Mouse (Mus musculus) heart, adult 2 months (tissue): Measurements from ENCODE around the gene Myh14. TPM values are rescaled to one million over a fixed set of nuclear protein-coding genes. Genes with fewer than 3 reads are reported as not detected.

Experiments
- DNase-seq, 2 experiments: peaks; one replicate each; pipeline ENCODE4 v3.0.0; 2021
- H3K27ac ChIP-seq: fragments of 200-600 bp; 2 replicates; pipeline ENCODE4 v1.8.1; 2022
- H3K27me3 ChIP-seq: fragments of 200-500 bp; 2 replicates; pipeline ENCODE4 v1.6.1; 2012; ENCODE audit warnings: mild to moderate bottlenecking, low read length, inconsistent platforms, mixed read lengths; ENCODE audit not compliant: control insufficient read depth, insufficient read depth
- H3K36me3 ChIP-seq: fragments of 200-500 bp; 2 replicates; pipeline ENCODE4 v1.6.1; 2012; ENCODE audit warnings: low read length, inconsistent platforms; ENCODE audit not compliant: control insufficient read depth, insufficient read depth
- H3K4me1 ChIP-seq: fragments of 200-500 bp; 2 replicates; pipeline ENCODE4 v1.6.1; 2011; ENCODE audit warnings: low read length; ENCODE audit not compliant: control insufficient read depth, insufficient read depth
- H3K4me3 ChIP-seq: fragments of 200-600 bp; 2 replicates; pipeline ENCODE4 v1.8.1; 2022
- H3K79me2 ChIP-seq: fragments of 200-500 bp; replicated peaks from 2 replicates; pipeline ENCODE4 v1.6.1; 2012; ENCODE audit warnings: mild to moderate bottlenecking, inconsistent platforms, low read length, moderate library complexity, mixed read lengths; ENCODE audit not compliant: control insufficient read depth, insufficient read depth
- H3K9ac ChIP-seq: fragments of 200-500 bp; 2 replicates; pipeline ENCODE4 v1.6.1; 2012; ENCODE audit warnings: low read depth, mild to moderate bottlenecking, control low read depth, inconsistent platforms, low read length, mixed read lengths
- CTCF ChIP-seq: fragments of 200-600 bp; IDR thresholded peaks from 2 replicates; pipeline ENCODE4 v1.8.1; 2022; ENCODE audit warnings: antibody characterized with exemption, mild to moderate bottlenecking, moderate library complexity
- EP300 ChIP-seq: fragments of 200-500 bp; IDR thresholded peaks from 2 replicates; pipeline ENCODE4 v1.6.1; 2011; ENCODE audit warnings: low read depth, low read length, control low read depth; ENCODE audit not compliant: insufficient read depth
- POLR2A ChIP-seq: fragments of 200-500 bp; IDR thresholded peaks from 2 replicates; pipeline ENCODE4 v1.6.1; 2011; ENCODE audit warnings: mild to moderate bottlenecking, low read depth, low read length, control low read depth; ENCODE audit not compliant: insufficient read depth
- WGBS: fragments of 180-500 bp; shearing (Covaris S2); methylation state at CpG from one replicate; pipeline ENCODE4 v1.1.7; 2018; 5-methylcytosine and 5-hydroxymethylcytosine counted together
- intact Hi-C: fragments of 180-260 bp; cut with DNase I; formaldehyde crosslinking; loops from one replicate; pipeline ENCODE4 v1.15.1; 2025
- polyA plus RNA-seq: library from polyadenylated mRNA; depleted of rRNA; stranded (reverse); fragments of >200 nt; gene quantifications from 2 replicates; pipeline ENCODE4 v1.2.3, GENCODE M21; 2012
- total RNA-seq, 2 experiments: library from RNA; stranded (reverse); gene quantifications; 2 replicates each; pipeline ENCODE4 v1.2.3; 2021

Myh14 gene
- total and polyA plus RNA-seq, 3 experiments = 23.1 to 96.6 (median 79.4) TPM

GRCm38 (mm10) chr7:44638663-44639062 lies 32.0 kb downstream of the Myh14 start:
- TF ChIP-seq POLR2A (no peak), CTCF (no peak), EP300 (no peak)
- intact Hi-C loops = no loop called here
- no peak overlapping the region for H3K9ac ChIP-seq
- H3K4me1 ChIP-seq = no peaks in the 10 kb centered on the region
- no peaks in the 10 kb centered on the region for H3K79me2 ChIP-seq
- no peak for DNase-seq
- no peak overlapping the region for H3K27ac ChIP-seq
- H3K36me3 ChIP-seq = no peaks in the 10 kb centered on the region
- H3K27me3 ChIP-seq = no peaks in the 10 kb centered on the region; the same call in 1 of the 2 replicates
- 28% methylated on average over 16 of the region's 16 CpGs for WGBS
- no peak overlapping the region for H3K4me3 ChIP-seq

- H3K4me3 ChIP-seq = no peak overlapping the region
- intact Hi-C loops = no loop called here
- H3K27me3 ChIP-seq = no peaks in the 10 kb centered on the region; the same call in 1 of the 2 replicates
- no peaks in the 10 kb centered on the region for H3K36me3 ChIP-seq
- no peaks in the 10 kb centered on the region for H3K79me2 ChIP-seq
- no peak for TF ChIP-seq POLR2A
- no peak for TF ChIP-seq CTCF
- TF ChIP-seq EP300 = no peak
- no peak for DNase-seq
- WGBS = 81% methylated on average over 9 of the region's 9 CpGs
- H3K27ac ChIP-seq = no peak overlapping the region
- no peak overlapping the region for H3K9ac ChIP-seq
- no peaks in the 10 kb centered on the region for H3K4me1 ChIP-seq
Measured at GRCm38 (mm10) chr7:44636684-44637083, 34.0 kb downstream of the Myh14 start.

GRCm38 (mm10) chr7:44633407-44633806 lies 37.2 kb downstream of the Myh14 start:
- no peaks in the 10 kb centered on the region for H3K36me3 ChIP-seq
- no peaks in the 10 kb centered on the region for H3K27me3 ChIP-seq
- peak; percentile 58 for TF ChIP-seq CTCF
- no peak for TF ChIP-seq POLR2A
- H3K9ac ChIP-seq = no peak overlapping the region
- no peak overlapping the region for H3K27ac ChIP-seq
- no peaks in the 10 kb centered on the region for H3K4me1 ChIP-seq
- no peak overlapping the region for H3K4me3 ChIP-seq
- H3K79me2 ChIP-seq = no peaks in the 10 kb centered on the region
- DNase-seq = no peak
- 22% methylated on average over 15 of the region's 15 CpGs for WGBS
- intact Hi-C loops = no loop called here

- no peak overlapping the region for H3K9ac ChIP-seq
- intact Hi-C loops = no loop called here
- TF ChIP-seq POLR2A = no peak
- no peak for TF ChIP-seq CTCF
- no peak for TF ChIP-seq EP300
- no peak overlapping the region for H3K4me3 ChIP-seq
- H3K27me3 ChIP-seq = no peaks in the 10 kb centered on the region
- H3K79me2 ChIP-seq = no peaks in the 10 kb centered on the region
- no peaks in the 10 kb centered on the region for H3K36me3 ChIP-seq
- H3K27ac ChIP-seq = no peak overlapping the region
- DNase-seq = no peak
- H3K4me1 ChIP-seq = no peaks in the 10 kb centered on the region
- WGBS = 38% methylated on average over 13 of the region's 13 CpGs
Measured at GRCm38 (mm10) chr7:44632676-44633075, 38.0 kb downstream of the Myh14 start.

- Histone ChIP-seq H3K79me2 (no peaks in the 10 kb centered on the region), H3K27ac (no peak overlapping the region), H3K9ac (no peak overlapping the region), H3K4me1 (no peaks in the 10 kb centered on the region), H3K36me3 (no peaks in the 10 kb centered on the region), H3K4me3 (no peak overlapping the region), H3K27me3 (no peaks in the 10 kb centered on the region)
- DNase-seq = no peak
- 67% methylated on average over 13 of the region's 13 CpGs for WGBS
- intact Hi-C loops = no loop called here
- TF ChIP-seq EP300 = no peak
- no peak for TF ChIP-seq POLR2A
- TF ChIP-seq CTCF = no peak
Measured at GRCm38 (mm10) chr7:44630437-44630836, 40.2 kb downstream of the Myh14 start.

GRCm38 (mm10) chr7:44628402-44629034 lies 42.1 kb downstream of the Myh14 start:
- H3K27ac ChIP-seq = no peak overlapping the region
- no peaks in the 10 kb centered on the region for H3K79me2 ChIP-seq
- H3K36me3 ChIP-seq = no peaks in the 10 kb centered on the region
- 86% methylated on average over 15 of the region's 15 CpGs for WGBS
- H3K4me3 ChIP-seq = no peak overlapping the region
- DNase-seq = no peak
- no peaks in the 10 kb centered on the region for H3K4me1 ChIP-seq
- H3K9ac ChIP-seq = no peak overlapping the region
- H3K27me3 ChIP-seq = no peaks in the 10 kb centered on the region
- TF ChIP-seq EP300 = no peak
- TF ChIP-seq POLR2A = no peak
- TF ChIP-seq CTCF = no peak
- intact Hi-C loops = no loop called here
